Mouse (Mus musculus) CH12.LX (cell line): ENCODE measurements around the gene Acadvl. TPM values are rescaled to one million over a fixed set of nuclear protein-coding genes. Genes with fewer than 3 reads are reported as not detected.

Source experiments
- DNase-seq: peaks from one replicate; pipeline ENCODE4 v3.0.0-alpha.2; 2013; ENCODE audit errors: extremely low read depth
- H3K27ac ChIP-seq: 2 replicates; pipeline ENCODE4 v1.5.1; 2012; ENCODE audit warnings: low read depth, mild to moderate bottlenecking, control low read depth, moderate library complexity; ENCODE audit not compliant: insufficient read depth
- H3K27me3 ChIP-seq: replicated peaks from 2 replicates; pipeline ENCODE3; 2012; ENCODE audit warnings: inconsistent platforms
- H3K36me3 ChIP-seq, 2 experiments: replicated peaks in 1 of 2; 2 replicates each; pipeline versions ENCODE3 to v1.6.1; 2012; ENCODE audit warnings: inconsistent platforms in 1 of 2, low read length in 1 of 2, mild to moderate bottlenecking in 1 of 2, mixed read lengths in 1 of 2, moderate library complexity in 1 of 2; ENCODE audit not compliant: control insufficient read depth in 1 of 2, insufficient read depth in 1 of 2
- H3K4me1 ChIP-seq, 2 experiments: 2 replicates each; pipeline ENCODE4 v1.6.1; 2012; ENCODE audit warnings: inconsistent platforms in 1 of 2, moderate library complexity in 1 of 2; ENCODE audit not compliant: insufficient read depth in 2 of 2, control insufficient read depth in 1 of 2
- H3K4me2 ChIP-seq: 2 replicates; pipeline ENCODE4 v1.6.1; 2012; ENCODE audit warnings: low read depth, mild to moderate bottlenecking, control low read depth; ENCODE audit not compliant: poor library complexity, insufficient read depth, severe bottlenecking
- H3K4me3 ChIP-seq, 3 experiments: fragments of 150-350 bp in 1 of 3; sonication (generic) in 1 of 3; replicated peaks in 1 of 3; 2 replicates each; pipeline versions ENCODE3 to v1.5.1; 2011 to 2012; ENCODE audit warnings: low read depth in 2 of 3, low read length in 2 of 3, mild to moderate bottlenecking in 2 of 3, moderate library complexity in 2 of 3, control low read depth in 1 of 3, improper control_type of control experiment in 1 of 3, inconsistent platforms in 1 of 3, mixed read lengths in 1 of 3; ENCODE audit not compliant: poor library complexity in 1 of 3
- H3K79me2 ChIP-seq: replicated peaks from 2 replicates; pipeline ENCODE4 v1.6.1; 2012; ENCODE audit warnings: mild to moderate bottlenecking, moderate library complexity; ENCODE audit not compliant: control insufficient read depth, poor library complexity, insufficient read depth, severe bottlenecking; ENCODE audit errors: extremely low read depth
- H3K9ac ChIP-seq: 2 replicates; pipeline ENCODE4 v1.6.1; 2012; ENCODE audit warnings: low read depth, mild to moderate bottlenecking, control low read depth, moderate library complexity; ENCODE audit not compliant: insufficient read depth
- H3K9me3 ChIP-seq: replicated peaks from 2 replicates; pipeline ENCODE3; 2012; ENCODE audit warnings: low read length, inconsistent platforms, mixed read lengths
- CHD1 ChIP-seq: IDR thresholded peaks from 2 replicates; pipeline ENCODE4 v1.6.1; 2012; ENCODE audit warnings: low read depth, low read length, improper control_type of control experiment, inconsistent platforms
- CTCF ChIP-seq, 2 experiments: IDR thresholded peaks in 1 of 2; conservative IDR thresholded peaks in 1 of 2; 2 replicates each; pipeline ENCODE4 v1.5.1; 2011 to 2012; ENCODE audit warnings: low read depth in 2 of 2, low read length in 2 of 2, improper control_type of control experiment in 1 of 2, inconsistent platforms in 1 of 2, mild to moderate bottlenecking in 1 of 2, moderate library complexity in 1 of 2
- E2F4 ChIP-seq: IDR thresholded peaks from 2 replicates; pipeline ENCODE4 v1.6.1; 2011; ENCODE audit warnings: low read depth, low read length, improper control_type of control experiment; ENCODE audit not compliant: insufficient replicate concordance
- EP300 ChIP-seq: IDR thresholded peaks from 2 replicates; pipeline ENCODE4 v1.6.1; 2011; ENCODE audit warnings: low read length, improper control_type of control experiment
- ETS1 ChIP-seq: conservative IDR thresholded peaks from 2 replicates; pipeline ENCODE4 v1.6.1; 2012; ENCODE audit warnings: low read depth, mild to moderate bottlenecking, inconsistent platforms, low read length, improper control_type of control experiment, moderate library complexity
- GABPA ChIP-seq: IDR thresholded peaks from 2 replicates; pipeline ENCODE4 v1.6.1; 2012; ENCODE audit warnings: low read depth, low read length, improper control_type of control experiment, inconsistent platforms; ENCODE audit not compliant: insufficient replicate concordance
- HCFC1 ChIP-seq: IDR thresholded peaks from 2 replicates; pipeline ENCODE4 v1.6.1; 2012; ENCODE audit warnings: low read depth, mild to moderate bottlenecking, inconsistent platforms, low read length, improper control_type of control experiment
- IRF4 ChIP-seq: IDR thresholded peaks from 2 replicates; pipeline ENCODE4 v1.6.1; 2014; ENCODE audit warnings: low read depth, mild to moderate bottlenecking, inconsistent platforms, low read length, improper control_type of control experiment
- JUND ChIP-seq: conservative IDR thresholded peaks from 2 replicates; pipeline ENCODE4 v1.6.1; 2011; ENCODE audit warnings: low read depth, low read length, improper control_type of control experiment
- KAT2A ChIP-seq: IDR thresholded peaks from 2 replicates; pipeline ENCODE4 v1.6.1; 2012; ENCODE audit warnings: low read length, improper control_type of control experiment, inconsistent platforms; ENCODE audit not compliant: insufficient replicate concordance
- MAFK ChIP-seq: IDR thresholded peaks from 2 replicates; pipeline ENCODE4 v1.6.1; 2011; ENCODE audit warnings: low read length, improper control_type of control experiment; ENCODE audit not compliant: insufficient replicate concordance
- MAX ChIP-seq: IDR thresholded peaks from 2 replicates; pipeline ENCODE4 v1.6.1; 2011; ENCODE audit warnings: low read length, improper control_type of control experiment
- MAZ ChIP-seq: IDR thresholded peaks from 2 replicates; pipeline ENCODE4 v1.6.1; 2012; ENCODE audit warnings: low read depth, mild to moderate bottlenecking, inconsistent platforms, low read length, improper control_type of control experiment, moderate library complexity
- MEF2A ChIP-seq: IDR thresholded peaks from 2 replicates; pipeline ENCODE4 v1.6.1; 2014; ENCODE audit warnings: low read depth, mild to moderate bottlenecking, inconsistent platforms, low read length, improper control_type of control experiment, borderline replicate concordance
- MXI1 ChIP-seq: IDR thresholded peaks from 2 replicates; pipeline ENCODE4 v1.6.1; 2011; ENCODE audit warnings: mild to moderate bottlenecking, low read depth, low read length, improper control_type of control experiment
- MYC ChIP-seq: IDR thresholded peaks from 2 replicates; pipeline ENCODE4 v1.6.1; 2011; ENCODE audit warnings: low read depth, mild to moderate bottlenecking, improper control_type of control experiment, low read length
- NELFE ChIP-seq: IDR thresholded peaks from 2 replicates; pipeline ENCODE4 v1.6.1; 2011; ENCODE audit warnings: low read depth, low read length, improper control_type of control experiment
- NRF1 ChIP-seq: IDR thresholded peaks from 2 replicates; pipeline ENCODE4 v1.6.1; 2014; ENCODE audit warnings: low read depth, mild to moderate bottlenecking, inconsistent platforms, low read length, improper control_type of control experiment, moderate library complexity
- PAX5 ChIP-seq: IDR thresholded peaks from 2 replicates; pipeline ENCODE4 v1.6.1; 2012; ENCODE audit warnings: low read length, inconsistent platforms, mixed read lengths
- POLR2A ChIP-seq: IDR thresholded peaks from 2 replicates; pipeline ENCODE4 v1.6.1; 2011; ENCODE audit warnings: low read depth, mild to moderate bottlenecking, improper control_type of control experiment, low read length
- POLR2AphosphoS2 ChIP-seq: IDR thresholded peaks from 2 replicates; pipeline ENCODE4 v1.6.1; 2011; ENCODE audit warnings: low read depth, low read length, improper control_type of control experiment
- RAD21 ChIP-seq: IDR thresholded peaks from 2 replicates; pipeline ENCODE4 v1.6.1; 2011; ENCODE audit warnings: low read depth, mild to moderate bottlenecking, low read length, improper control_type of control experiment, moderate library complexity
- RCOR1 ChIP-seq: conservative IDR thresholded peaks from 2 replicates; pipeline ENCODE4 v1.6.1; 2012; ENCODE audit warnings: low read depth, mild to moderate bottlenecking, inconsistent platforms, low read length, improper control_type of control experiment
- SMC3 ChIP-seq: IDR thresholded peaks from 2 replicates; pipeline ENCODE4 v1.6.1; 2011; ENCODE audit warnings: low read depth, low read length, improper control_type of control experiment
- TBP ChIP-seq: conservative IDR thresholded peaks from 2 replicates; pipeline ENCODE4 v1.6.1; 2011; ENCODE audit warnings: low read depth, low read length, improper control_type of control experiment
- UBTF ChIP-seq: IDR thresholded peaks from 2 replicates; pipeline ENCODE4 v1.6.1; 2012; ENCODE audit warnings: low read depth, mild to moderate bottlenecking, inconsistent platforms, low read length, improper control_type of control experiment, moderate library complexity
- USF2 ChIP-seq: conservative IDR thresholded peaks from 2 replicates; pipeline ENCODE4 v1.6.1; 2011; ENCODE audit warnings: low read depth, low read length, improper control_type of control experiment
- ZKSCAN1 ChIP-seq: IDR thresholded peaks from 2 replicates; pipeline ENCODE4 v1.6.1; 2012; ENCODE audit warnings: low read depth, inconsistent platforms, low read length, improper control_type of control experiment, borderline replicate concordance
- ZMIZ1 ChIP-seq: IDR thresholded peaks from 2 replicates; pipeline ENCODE4 v1.6.1; 2012; ENCODE audit warnings: low read depth, mild to moderate bottlenecking, inconsistent platforms, low read length, improper control_type of control experiment
- dilution Hi-C: fragments of 300-500 bp; cut with MboI; formaldehyde crosslinking; loops from 2 replicates; pipeline ENCODE4 v1.14.3; 2020; ENCODE audit warnings: low sequenced_read_pairs; ENCODE audit not compliant: extremely low pct_unique_long_range_greater_than_20kb, extremely low pct_ligation_motif_present
- in situ Hi-C: fragments of 300-500 bp; cut with MboI; formaldehyde crosslinking; loops from 3 replicates; pipeline ENCODE4 v1.14.3; 2019; ENCODE audit warnings: low sequenced_read_pairs, low pct_ligation_motif_present, low pct_unique_long_range_greater_than_20kb, mixed read lengths
- polyA plus RNA-seq: library from polyadenylated mRNA; unstranded; fragments of >175 nt; gene quantifications from 2 replicates; pipeline ENCODE4 v1.2.1, GENCODE M21; 2012; ENCODE audit warnings: low read depth; ENCODE audit not compliant: insufficient read length
- total RNA-seq, 2 experiments: library from RNA; depleted of rRNA; stranded (reverse); fragments of 300-350 nt in 1 of 2; fragments of >200 nt in 1 of 2; gene quantifications; 2 replicates each; pipeline ENCODE4 v1.2.3; 2012 to 2014

The Acadvl gene
- total and polyA plus RNA-seq, 3 experiments = 76.9 to 148 (median 81.8) TPM

- peaks cover 56% of the 10 kb centered on the region for H3K79me2 ChIP-seq
- H3K36me3 ChIP-seq = peaks cover 36 to 59% of the 10 kb centered on the region in 2 experiments
- H3K4me3 ChIP-seq = no peak overlapping the region
- H3K4me1 ChIP-seq = peaks cover 13 to 70% of the 10 kb centered on the region in 2 experiments; a peak in 3 of 4 replicates
- dilution Hi-C loops = no loop called here
- H3K27me3 ChIP-seq = no peaks in the 10 kb centered on the region
- no peaks in the 10 kb centered on the region for H3K9me3 ChIP-seq
- in situ Hi-C loops = no loop called here
- H3K27ac ChIP-seq = peak overlapping the region; percentile 17
- peak; percentile 53 for DNase-seq
- TF ChIP-seq HCFC1 (no peak), POLR2A (no peak), CTCF (conservative IDR thresholded peaks at IDR 0.05 in 1 of 2, IDR thresholded peaks at IDR 0.05 in 1 of 2; ENCODE audit: low read depth in 2 of 2, low read length in 2 of 2) (peak in 1 of 2 experiments; percentile 52; a peak in 2 of 4 replicates)
- H3K9ac ChIP-seq = no peak overlapping the region
- no peak overlapping the region for H3K4me2 ChIP-seq
Measured at GRCm38 (mm10) chr11:69998567-69999491, 16.4 kb downstream of the Acadvl start.

GRCm38 (mm10) chr11:69997070-69997509 lies 18.1 kb downstream of the Acadvl start:
- Histone ChIP-seq H3K27me3 (no peaks in the 10 kb centered on the region), H3K4me3 (peak overlapping the region; percentile 89 to 99 (median 91)), H3K9me3 (no peaks in the 10 kb centered on the region), H3K36me3 (peaks cover 43 to 52% of the 10 kb centered on the region in 2 experiments), H3K4me1 (peaks cover 15 to 62% of the 10 kb centered on the region in 2 experiments; a peak in 3 of 4 replicates), H3K79me2 (peaks cover 58% of the 10 kb centered on the region), H3K27ac (peak overlapping the region; percentile 73), H3K9ac (peak overlapping the region; percentile 94), H3K4me2 (peak overlapping the region; percentile 86)
- peak; percentile 90 for DNase-seq
- dilution Hi-C loops = no loop called here
- in situ Hi-C loops = no loop called here
- no peak for TF ChIP-seq CTCF (conservative IDR thresholded peaks at IDR 0.05 in 1 of 2, IDR thresholded peaks at IDR 0.05 in 1 of 2; ENCODE audit: low read depth in 2 of 2, low read length in 2 of 2)
- no peak for TF ChIP-seq MAFK
- TF ChIP-seq UBTF = peak; percentile 82; the same call in 1 of the 2 replicates
- TF ChIP-seq MAX = peak; percentile 69
- peak; percentile 70; the same call in 1 of the 2 replicates for TF ChIP-seq MAZ
- no peak for TF ChIP-seq ZKSCAN1
- no peak for TF ChIP-seq RAD21
- no peak for TF ChIP-seq KAT2A
- TF ChIP-seq PAX5 = no peak
- TF ChIP-seq NRF1 = peak; percentile 28; the same call in 1 of the 2 replicates
- no peak for TF ChIP-seq EP300
- peak; percentile 54; the same call in 1 of the 2 replicates for TF ChIP-seq MYC
- TF ChIP-seq MEF2A = 0 out of 2 replicates have a peak, but pooled peaks have one; percentile 15
- no peak for TF ChIP-seq ETS1
- TF ChIP-seq SMC3 = no peak
- peak; percentile 93 for TF ChIP-seq ZMIZ1
- TF ChIP-seq HCFC1 = peak; percentile 9; the same call in 1 of the 2 replicates
- TF ChIP-seq TBP = no peak
- peak; percentile 81 for TF ChIP-seq MXI1
- TF ChIP-seq IRF4 = peak; percentile 38; the same call in 1 of the 2 replicates
- TF ChIP-seq CHD1 = no peak
- TF ChIP-seq GABPA = no peak
- TF ChIP-seq POLR2AphosphoS2 = peak; percentile 45; the same call in 1 of the 2 replicates
- TF ChIP-seq NELFE = peak; percentile 79
- no peak for TF ChIP-seq JUND
- TF ChIP-seq RCOR1 = no peak
- no peak for TF ChIP-seq USF2
- TF ChIP-seq E2F4 = no peak
